Mouse (Mus musculus): ENCODE measurements at regions not wholly inside any gene's neighbourhood (a gene's known extent, or its start where the extent isn't known, plus 50 kb on each side); places are given as distances from the start of the nearest gene placed in this dataset.

DNA sequence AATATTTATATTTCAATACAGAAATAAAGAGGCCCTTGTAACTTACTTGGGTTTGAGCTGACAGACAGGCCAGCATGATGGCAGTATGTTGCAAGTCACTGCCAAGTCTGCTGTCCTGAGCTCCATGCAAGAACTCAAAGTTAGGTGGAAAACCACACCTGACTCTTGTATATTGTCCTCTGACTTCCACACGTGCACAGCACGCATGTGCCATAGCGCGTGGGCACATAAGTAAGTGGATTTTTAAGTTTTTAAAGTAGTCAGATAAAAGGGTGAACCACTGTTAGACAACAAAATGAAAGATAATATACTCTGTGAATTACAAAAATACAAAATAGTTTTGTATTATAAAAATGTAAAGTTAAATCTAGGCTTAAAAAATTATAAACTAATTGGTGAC lies 166.0 kb upstream of the Klf14 start:
- Histone ChIP-seq H3K4me1 (peaks cover 78% of the 10 kb centered on the region), H3K9me3 (no peaks in the 10 kb centered on the region), H3K27me3 (replicated peaks) (no peaks in the 10 kb centered on the region), H3K4me3 (replicated peaks) (peak overlapping the region; percentile 91), H3K36me3 (replicated peaks; ENCODE audit: low read length) (peaks cover 60% of the 10 kb centered on the region)
- TF ChIP-seq FLI1 (IDR thresholded peaks at IDR 0.05; ENCODE audit: low read length): no peak
- TF ChIP-seq GATA1 (IDR thresholded peaks at IDR 0.05; ENCODE audit: borderline replicate concordance, low read length): no peak

- Histone ChIP-seq H3K27me3 (replicated peaks) (no peaks in the 10 kb centered on the region), H3K36me3 (replicated peaks; ENCODE audit: low read length) (peaks cover 60% of the 10 kb centered on the region), H3K4me3 (replicated peaks) (peak overlapping the region; percentile 91), H3K4me1 (peaks cover 78% of the 10 kb centered on the region), H3K9me3 (no peaks in the 10 kb centered on the region)
- TF ChIP-seq GATA1 (IDR thresholded peaks at IDR 0.05; ENCODE audit: borderline replicate concordance, low read length): no peak
- no peak for TF ChIP-seq FLI1 (IDR thresholded peaks at IDR 0.05; ENCODE audit: low read length)
Observed at GRCm38 (mm10) chr6:31125328-31126118, 166.6 kb upstream of the Klf14 start.

DNA sequence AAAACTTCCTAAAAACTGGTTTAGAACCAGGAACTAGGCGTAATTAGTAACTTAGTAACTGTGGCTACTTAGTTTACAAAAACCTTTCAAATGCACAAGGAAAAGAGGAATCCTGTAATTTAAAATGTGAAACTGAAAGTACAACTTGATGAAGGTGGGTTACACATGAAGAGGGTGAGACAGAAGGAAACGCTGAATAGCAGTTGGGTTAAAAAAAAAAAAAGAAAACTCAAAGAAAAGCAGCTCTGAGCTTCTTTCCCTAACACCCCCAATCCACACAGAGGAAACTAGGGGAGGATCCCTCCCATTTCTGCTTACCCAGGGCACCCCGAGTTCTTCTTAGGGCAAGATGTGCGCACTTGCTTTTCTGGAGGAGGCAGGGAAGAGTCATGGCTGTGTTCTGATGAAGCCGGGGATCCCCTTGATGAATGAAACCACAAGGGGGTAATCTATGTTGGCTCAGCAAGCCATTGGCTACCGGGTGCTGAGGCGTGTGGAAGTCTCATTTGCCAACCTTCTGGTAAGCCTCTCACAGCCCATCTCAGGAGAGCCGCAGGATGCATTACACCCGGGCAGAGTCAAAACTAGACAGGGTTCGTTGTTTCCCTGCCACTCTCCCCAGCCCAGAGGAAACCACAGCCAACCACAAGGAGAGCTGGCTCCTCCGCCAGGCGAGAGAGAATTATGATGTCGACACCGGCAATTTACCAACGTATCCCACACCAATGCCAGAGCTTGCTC lies 167.4 kb upstream of the Klf14 start:
- H3K9me3 ChIP-seq: no peaks in the 10 kb centered on the region
- H3K27me3 ChIP-seq (replicated peaks): no peaks in the 10 kb centered on the region
- peaks cover 56% of the 10 kb centered on the region for H3K36me3 ChIP-seq (replicated peaks; ENCODE audit: low read length)
- peak overlapping the region; percentile 91 for H3K4me3 ChIP-seq (replicated peaks)
- peak; percentile 55; the same call in 1 of the 3 replicates for TF ChIP-seq GATA1 (IDR thresholded peaks at IDR 0.05; ENCODE audit: borderline replicate concordance, low read length)
- no peak; the same call in 1 of the 2 replicates for TF ChIP-seq FLI1 (IDR thresholded peaks at IDR 0.05; ENCODE audit: low read length)
- H3K4me1 ChIP-seq: peaks cover 75% of the 10 kb centered on the region

DNA sequence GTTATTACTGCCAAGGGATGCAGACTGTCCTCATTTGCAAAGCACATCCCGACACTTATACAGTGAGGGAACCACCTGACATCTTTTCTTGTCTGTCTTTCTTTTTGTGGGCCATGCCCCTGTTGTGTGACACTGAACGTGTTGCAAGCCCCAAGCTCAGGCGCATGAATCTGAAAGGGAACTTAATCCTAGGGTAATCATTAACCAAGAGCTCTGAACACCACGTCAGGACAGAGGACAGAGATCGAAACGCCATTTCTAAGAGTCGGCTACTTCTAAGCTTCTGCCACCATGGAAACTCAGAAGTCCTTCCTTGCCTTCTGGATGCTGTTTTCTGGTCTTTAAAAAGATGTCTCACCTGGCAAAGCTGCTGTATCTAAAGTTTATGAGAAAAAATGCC lies 170.3 kb upstream of the Klf14 start:
- Histone ChIP-seq H3K36me3 (replicated peaks; ENCODE audit: low read length) (peaks cover 59% of the 10 kb centered on the region), H3K4me3 (replicated peaks) (no peak overlapping the region), H3K4me1 (peaks cover 71% of the 10 kb centered on the region), H3K27me3 (replicated peaks) (no peaks in the 10 kb centered on the region), H3K9me3 (no peaks in the 10 kb centered on the region)
- no peak for TF ChIP-seq GATA1 (IDR thresholded peaks at IDR 0.05; ENCODE audit: borderline replicate concordance, low read length)
- no peak for TF ChIP-seq FLI1 (IDR thresholded peaks at IDR 0.05; ENCODE audit: low read length)

DNA sequence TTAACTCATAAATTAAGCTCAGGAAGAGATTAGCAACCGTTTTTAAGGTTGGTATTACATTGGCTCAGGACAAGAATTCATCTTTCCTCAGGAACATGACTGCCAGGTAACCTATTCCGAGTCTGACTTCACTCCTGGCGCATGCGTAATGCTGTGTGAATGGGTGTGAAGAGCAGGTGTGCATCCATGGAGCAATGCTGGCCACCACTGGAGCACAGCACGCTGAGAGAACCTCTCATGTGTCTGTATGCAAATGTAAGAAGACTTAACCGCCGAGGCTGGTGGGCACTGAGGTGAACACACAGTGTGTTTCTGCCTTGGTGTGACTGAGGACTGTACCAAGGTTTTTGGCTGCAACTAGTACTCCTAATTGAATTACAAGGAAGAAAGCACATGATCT lies 171.1 kb upstream of the Klf14 start:
- peaks cover 63% of the 10 kb centered on the region for H3K36me3 ChIP-seq (replicated peaks; ENCODE audit: low read length)
- H3K4me3 ChIP-seq (replicated peaks): no peak overlapping the region
- H3K27me3 ChIP-seq (replicated peaks): no peaks in the 10 kb centered on the region
- no peaks in the 10 kb centered on the region for H3K9me3 ChIP-seq
- no peak for TF ChIP-seq GATA1 (IDR thresholded peaks at IDR 0.05; ENCODE audit: borderline replicate concordance, low read length)
- no peak for TF ChIP-seq FLI1 (IDR thresholded peaks at IDR 0.05; ENCODE audit: low read length)
- peaks cover 75% of the 10 kb centered on the region for H3K4me1 ChIP-seq

- H3K4me1 ChIP-seq: peaks cover 80% of the 10 kb centered on the region
Observed at GRCm38 (mm10) chr6:31130522-31130921, 171.6 kb upstream of the Klf14 start.

DNA sequence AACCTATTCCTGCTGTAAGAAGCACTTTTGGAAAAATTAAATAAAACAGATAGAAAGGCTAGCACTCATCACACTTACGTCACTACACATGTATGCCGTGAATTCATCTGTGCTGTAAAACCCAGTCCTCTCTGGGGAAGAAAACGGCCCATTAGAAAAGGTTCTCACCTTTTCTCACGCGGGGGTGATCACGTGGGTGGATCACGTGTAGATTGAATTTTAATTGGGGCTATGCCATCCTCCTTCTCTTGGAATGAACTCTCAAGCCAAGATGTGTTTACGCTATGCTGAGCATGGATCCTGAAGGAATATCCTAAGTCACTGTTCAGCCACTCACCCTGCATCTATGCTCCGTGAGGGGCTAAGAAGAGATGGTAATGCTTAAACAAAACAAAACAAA lies 172.8 kb upstream of the Klf14 start:
- TF ChIP-seq FLI1 (IDR thresholded peaks at IDR 0.05; ENCODE audit: low read length) (no peak), GATA1 (IDR thresholded peaks at IDR 0.05; ENCODE audit: borderline replicate concordance, low read length) (no peak)
- Histone ChIP-seq H3K9me3 (no peaks in the 10 kb centered on the region), H3K4me1 (peaks cover 90% of the 10 kb centered on the region), H3K4me3 (replicated peaks) (no peak overlapping the region), H3K36me3 (replicated peaks; ENCODE audit: low read length) (peaks cover 79% of the 10 kb centered on the region), H3K27me3 (replicated peaks) (no peaks in the 10 kb centered on the region)

More at GRCm38 (mm10) chr6:31130522-31130921, 171.6 kb upstream of the Klf14 start:
- H3K27me3 ChIP-seq (replicated peaks): no peaks in the 10 kb centered on the region
- H3K9me3 ChIP-seq: no peaks in the 10 kb centered on the region
- no peak for TF ChIP-seq FLI1 (IDR thresholded peaks at IDR 0.05; ENCODE audit: low read length)
- no peak for TF ChIP-seq GATA1 (IDR thresholded peaks at IDR 0.05; ENCODE audit: borderline replicate concordance, low read length)
- H3K36me3 ChIP-seq (replicated peaks; ENCODE audit: low read length): peaks cover 67% of the 10 kb centered on the region
- H3K4me3 ChIP-seq (replicated peaks): no peak overlapping the region

DNA sequence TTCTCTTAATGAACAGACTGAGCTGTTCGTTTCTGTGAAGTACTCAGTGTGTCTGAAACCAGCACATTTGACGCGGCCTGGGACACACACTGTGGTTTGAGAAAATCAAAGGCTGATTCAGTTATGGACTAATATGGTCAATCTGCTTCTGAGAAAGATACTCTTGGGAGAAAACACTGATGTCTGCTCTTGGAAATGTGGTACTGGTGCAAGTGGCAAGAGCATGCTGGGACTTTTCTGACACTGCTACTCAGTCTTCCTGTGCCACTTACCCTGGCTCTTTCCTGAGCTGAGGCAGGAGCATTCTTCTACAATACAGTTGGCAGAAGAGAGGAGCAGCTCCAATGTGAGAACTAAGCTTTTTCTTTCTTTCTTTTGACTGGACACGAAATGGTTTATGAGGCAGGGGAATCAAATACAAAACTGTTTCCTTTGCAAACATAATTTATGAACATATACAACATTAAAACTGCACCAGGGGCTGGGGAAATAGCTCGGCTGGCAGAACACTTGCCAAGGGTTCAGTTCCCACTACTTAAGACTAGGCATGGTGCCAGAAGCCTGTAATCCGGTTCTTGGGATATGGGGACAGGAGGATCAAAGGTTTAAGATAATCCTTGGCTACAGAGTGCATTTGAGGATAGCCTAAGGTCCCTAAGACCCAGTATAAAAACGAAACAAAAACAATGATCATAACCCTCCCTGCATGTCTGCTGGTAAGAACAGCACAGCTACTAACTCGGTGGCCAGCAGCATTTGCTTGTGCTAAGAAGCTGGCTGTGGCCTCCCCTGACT lies 173.7 kb upstream of the Klf14 start:
- Histone ChIP-seq H3K4me1 (peaks cover 88% of the 10 kb centered on the region), H3K27me3 (replicated peaks) (no peaks in the 10 kb centered on the region), H3K4me3 (replicated peaks) (no peak overlapping the region), H3K36me3 (replicated peaks; ENCODE audit: low read length) (peaks cover 87% of the 10 kb centered on the region), H3K9me3 (no peaks in the 10 kb centered on the region)
- no peak for TF ChIP-seq FLI1 (IDR thresholded peaks at IDR 0.05; ENCODE audit: low read length)
- no peak for TF ChIP-seq GATA1 (IDR thresholded peaks at IDR 0.05; ENCODE audit: borderline replicate concordance, low read length)

GRCm38 (mm10) chr6:31133896-31134735 lies 175.2 kb upstream of the Klf14 start:
- H3K36me3 ChIP-seq (replicated peaks; ENCODE audit: low read length): peaks cover 92% of the 10 kb centered on the region
- no peaks in the 10 kb centered on the region for H3K27me3 ChIP-seq (replicated peaks)
- no peaks in the 10 kb centered on the region for H3K9me3 ChIP-seq
- H3K4me1 ChIP-seq: peaks cover 85% of the 10 kb centered on the region
- H3K4me3 ChIP-seq (replicated peaks): peak overlapping the region; percentile 42
- TF ChIP-seq GATA1 (IDR thresholded peaks at IDR 0.05; ENCODE audit: borderline replicate concordance, low read length) (no peak), FLI1 (IDR thresholded peaks at IDR 0.05; ENCODE audit: low read length) (no peak)

All from megakaryocyte, embryonic 14.5 days (primary cell).